Mouse (Mus musculus): ENCODE measurements around the gene Atp6ap2.

DNA sequence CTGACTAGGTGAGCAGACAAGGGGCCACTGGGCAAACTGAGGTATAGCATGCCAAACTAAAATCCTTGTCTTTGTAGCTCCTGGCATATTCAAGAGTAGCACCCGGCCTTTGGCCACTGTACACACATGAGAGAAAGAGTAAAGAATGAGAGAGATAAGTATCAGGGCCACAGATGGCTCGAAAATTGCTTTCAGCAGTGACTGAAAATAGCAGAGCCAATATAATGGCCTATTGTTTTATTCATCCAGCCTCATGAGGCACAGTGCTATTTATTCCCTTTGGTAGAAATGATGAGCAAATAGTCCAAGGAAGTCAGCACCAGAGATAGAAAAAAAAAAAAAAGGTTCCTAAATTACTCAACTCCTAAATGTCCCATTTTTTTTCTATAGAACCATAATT is 57.4 kb downstream of the Atp6ap2 start:
- TF ChIP-seq EP300 (optimal IDR thresholded peaks at IDR 0.05) (no peak), CTCF (IDR thresholded peaks at IDR 0.05; ENCODE audit: low read depth) (no peak)
